Mouse (Mus musculus) naive thymus-derived CD4-positive, alpha-beta T cell, adult 2 months (primary cell): ENCODE data around the gene Rtp1.

Experiments
- DNase-seq: peaks from one replicate; pipeline ENCODE4 v3.0.0-alpha.2; 2011; ENCODE audit warnings: low read depth

The Rtp1 gene

GRCm38 (mm10) chr16:23456534-23456933, 27.6 kb downstream of the Rtp1 start:
- no peak for DNase-seq

GRCm38 (mm10) chr16:23457338-23457737, 28.4 kb downstream of the Rtp1 start:
- peak; percentile 7 for DNase-seq

GRCm38 (mm10) chr16:23458906-23459588, 30.1 kb downstream of the Rtp1 start:
- DNase-seq: no peak

GRCm38 (mm10) chr16:23463671-23464347, 34.9 kb downstream of the Rtp1 start:
- DNase-seq: no peak

- DNase-seq: no peak
Measured at GRCm38 (mm10) chr16:23471551-23471950, 42.6 kb downstream of the Rtp1 start.

GRCm38 (mm10) chr16:23472046-23472445, 43.1 kb downstream of the Rtp1 start:
- no peak for DNase-seq

GRCm38 (mm10) chr16:23475651-23476050, 46.7 kb downstream of the Rtp1 start:
- no peak for DNase-seq

- DNase-seq: no peak
Measured at GRCm38 (mm10) chr16:23476598-23476997, 47.7 kb downstream of the Rtp1 start.

- DNase-seq: no peak
Measured at GRCm38 (mm10) chr16:23479872-23480603, 51.1 kb downstream of the Rtp1 start.

- no peak for DNase-seq
Measured at GRCm38 (mm10) chr16:23482218-23482617, 53.3 kb downstream of the Rtp1 start.

GRCm38 (mm10) chr16:23482846-23483245, 53.9 kb downstream of the Rtp1 start:
- no peak for DNase-seq

GRCm38 (mm10) chr16:23483292-23483691, 54.4 kb downstream of the Rtp1 start:
- no peak for DNase-seq
